Mouse (Mus musculus) ovary, adult 18-20 months (tissue): Measurements from ENCODE around the gene Mb.

Experiments
- DNase-seq: peaks from one replicate; pipeline ENCODE4 v3.0.0; 2022; ENCODE audit warnings: low spot score, mixed read lengths

Mb gene

DNA sequence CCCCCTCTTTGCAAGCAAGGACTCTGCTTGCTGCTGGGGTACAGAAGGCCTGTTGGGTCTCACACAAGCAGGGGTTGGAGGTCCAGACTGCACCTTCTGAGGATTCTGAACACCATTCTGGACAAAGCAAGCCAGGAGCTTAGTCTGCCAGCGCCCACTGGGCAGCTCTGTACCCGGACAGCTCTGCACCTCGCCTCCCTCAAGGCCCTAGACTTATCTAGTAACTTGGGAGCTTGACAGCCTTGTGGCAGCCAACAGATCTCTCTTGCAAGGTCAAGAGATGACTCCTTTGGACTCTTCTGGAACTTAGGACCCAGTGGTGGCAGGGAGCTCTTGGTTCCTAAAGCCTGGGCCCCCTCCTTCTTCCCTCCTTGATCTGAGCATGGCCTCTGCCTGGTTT, 23.4 kb downstream of the Mb start:
- no peak for DNase-seq

DNA sequence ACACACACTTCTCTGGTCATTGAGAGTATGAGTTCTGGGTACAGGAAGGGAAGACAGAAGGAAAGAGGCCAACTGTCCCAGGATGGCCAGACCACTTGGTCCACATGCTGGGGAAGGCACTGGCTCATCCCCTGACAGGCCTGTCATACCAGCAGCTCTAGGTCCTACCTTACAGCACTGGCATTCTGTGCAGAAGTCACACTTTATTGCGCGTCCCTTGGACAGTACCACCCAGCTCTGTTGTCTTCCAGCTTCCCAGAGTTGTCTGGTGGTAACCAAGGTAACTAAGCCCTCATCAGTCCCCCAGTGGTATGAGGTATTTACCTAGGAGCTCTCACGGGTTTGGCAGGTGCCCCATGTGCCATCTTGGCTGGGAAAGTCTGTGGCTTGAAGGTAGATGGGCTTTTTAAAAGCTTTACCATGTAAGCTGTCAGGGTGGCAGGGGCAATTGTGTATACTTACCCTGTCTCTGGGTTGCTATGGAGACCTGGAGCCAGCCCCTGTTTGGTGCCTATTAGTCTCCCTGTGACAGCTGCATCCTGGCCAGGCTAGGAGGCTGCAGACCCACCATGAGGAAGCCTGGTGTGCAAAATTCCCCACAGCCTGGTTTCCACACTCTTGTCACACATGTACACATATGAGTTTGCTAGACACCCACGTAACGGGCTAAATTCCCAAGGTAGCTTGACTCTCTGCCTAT, 24.4 kb downstream of the Mb start:
- no peak for DNase-seq

DNA sequence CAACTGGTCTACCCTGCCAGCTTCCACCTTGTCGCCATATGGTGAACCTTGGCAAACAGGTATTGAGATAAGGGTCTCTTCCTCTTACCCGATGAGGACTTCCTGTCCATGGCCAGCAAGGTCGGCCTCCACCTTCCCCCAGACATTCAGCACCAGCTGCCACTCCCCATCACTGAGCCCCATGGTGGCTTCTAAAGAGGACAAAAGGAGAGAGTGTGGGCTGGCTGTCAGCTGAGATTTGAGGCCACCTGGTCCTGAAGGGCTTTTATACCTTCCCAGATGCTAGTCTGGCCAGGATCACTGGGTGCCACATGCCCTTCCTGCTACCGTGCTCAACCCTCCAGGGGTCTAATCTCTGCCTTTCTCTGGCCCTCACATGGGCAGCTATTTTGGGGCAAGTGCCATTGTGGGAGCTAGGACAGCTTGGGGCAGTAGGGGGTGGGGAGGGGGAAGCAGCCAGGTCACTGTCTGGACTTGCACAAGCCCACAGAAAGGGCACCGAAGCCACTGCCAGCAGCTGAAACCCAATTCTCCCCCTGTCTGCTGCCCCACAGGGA, 28.0 kb downstream of the Mb start:
- DNase-seq, result no peak

DNA sequence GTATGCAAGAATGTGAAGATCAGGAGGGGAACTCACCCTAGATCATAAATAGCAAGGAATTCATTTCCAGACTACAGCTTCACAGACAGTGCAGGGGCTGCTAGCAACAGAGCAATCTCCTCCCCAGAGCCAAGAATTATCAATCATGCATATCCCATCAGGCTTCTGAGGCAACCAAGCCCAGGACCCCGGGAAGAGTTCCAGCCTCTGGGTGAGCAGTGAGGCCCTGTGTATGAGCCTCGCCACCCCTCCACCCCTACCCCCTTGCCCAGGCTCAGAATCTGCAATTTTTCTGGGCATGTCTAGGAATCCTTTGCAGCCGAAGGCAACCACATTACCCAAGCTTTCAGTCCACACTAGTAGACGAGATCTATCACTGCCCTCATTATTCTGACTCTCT, 28.6 kb downstream of the Mb start:
- DNase-seq, result no peak

DNA sequence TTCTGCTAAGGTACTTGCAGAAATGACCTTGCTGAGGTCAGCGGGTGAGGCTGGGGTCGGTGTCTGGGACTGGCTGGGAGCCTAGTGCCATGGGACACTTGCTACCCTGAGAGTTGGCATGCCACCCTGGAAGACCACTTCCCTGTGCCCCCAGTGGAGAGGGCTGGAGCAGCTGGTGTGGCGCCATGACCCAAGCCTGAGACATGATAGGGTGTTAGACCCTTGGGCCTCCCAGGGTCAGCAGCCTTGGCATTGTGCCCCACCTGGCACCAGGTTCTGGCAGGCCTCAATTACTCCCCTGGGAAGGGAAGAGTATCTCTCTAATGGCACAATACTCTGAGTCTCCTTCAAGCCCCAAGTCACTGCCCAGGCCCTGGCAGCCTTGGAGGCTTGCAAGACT, 29.4 kb downstream of the Mb start:
- no peak for DNase-seq

DNA sequence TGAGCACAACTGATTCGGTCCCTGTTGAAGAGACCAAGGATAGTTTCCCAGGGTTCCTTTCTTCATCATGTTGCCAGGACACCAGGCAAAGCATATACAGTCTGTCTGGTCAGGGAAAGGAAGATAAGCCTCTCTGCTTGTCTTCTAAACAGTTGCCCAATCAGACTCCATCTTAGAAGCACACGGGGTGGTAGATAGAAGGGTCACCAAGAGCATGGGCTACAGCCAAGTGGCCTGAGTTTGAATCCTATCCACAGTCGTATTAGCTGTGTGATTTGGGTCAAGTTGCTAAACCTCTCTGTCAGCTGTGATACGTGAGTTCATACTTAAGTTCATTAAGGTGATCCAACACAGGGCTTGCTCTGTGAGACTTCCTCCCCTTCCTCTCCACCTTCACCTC, 30.3 kb downstream of the Mb start:
- no peak for DNase-seq

DNA sequence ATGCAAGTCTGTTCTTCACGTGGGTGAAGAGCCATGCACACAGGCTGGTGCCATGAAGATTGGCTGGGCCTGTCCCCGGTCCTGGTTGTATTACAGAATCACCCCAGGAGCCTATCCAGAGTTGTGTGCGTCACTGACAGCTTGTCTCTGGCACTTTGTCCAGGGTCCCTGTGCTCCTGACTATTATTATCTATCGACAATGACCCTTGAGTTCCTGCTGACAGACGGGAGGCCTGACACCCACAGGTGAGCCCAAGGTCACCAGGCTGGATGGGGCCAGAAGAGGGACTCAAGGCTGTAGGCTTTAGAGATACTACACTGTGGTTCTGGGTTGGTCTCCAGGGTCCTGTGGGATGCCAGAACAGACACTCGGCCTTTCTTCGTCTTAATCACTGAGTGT, 30.9 kb downstream of the Mb start:
- DNase-seq, result no peak

DNA sequence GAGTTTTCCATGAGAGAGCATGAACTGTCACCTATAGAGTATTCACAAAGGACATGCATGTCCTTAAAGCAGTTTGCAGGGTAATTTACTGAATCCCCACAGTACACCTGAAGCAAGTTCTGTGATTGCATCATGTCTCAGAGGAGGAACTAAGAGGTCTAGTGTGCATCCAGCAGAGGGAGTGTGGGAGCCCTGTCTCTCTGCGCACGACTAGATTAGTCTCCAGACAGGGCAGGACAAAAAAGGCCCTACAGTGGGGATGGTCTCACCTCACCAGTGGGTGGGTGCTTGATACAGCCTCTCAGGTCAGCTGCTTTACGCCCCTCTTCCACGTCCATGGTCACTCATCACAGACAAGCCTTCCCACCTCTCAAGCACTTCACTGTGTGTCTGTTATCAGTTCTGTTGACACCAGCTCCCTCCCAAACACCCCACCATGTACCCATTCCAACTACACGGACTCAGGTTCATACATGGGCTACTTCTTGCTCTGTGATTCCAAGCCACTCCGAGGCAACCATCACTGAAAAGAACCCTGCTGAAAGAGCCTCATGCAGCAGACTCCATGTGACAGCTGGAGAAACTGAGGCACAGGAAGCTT, 31.6 kb downstream of the Mb start:
- no peak for DNase-seq

DNA sequence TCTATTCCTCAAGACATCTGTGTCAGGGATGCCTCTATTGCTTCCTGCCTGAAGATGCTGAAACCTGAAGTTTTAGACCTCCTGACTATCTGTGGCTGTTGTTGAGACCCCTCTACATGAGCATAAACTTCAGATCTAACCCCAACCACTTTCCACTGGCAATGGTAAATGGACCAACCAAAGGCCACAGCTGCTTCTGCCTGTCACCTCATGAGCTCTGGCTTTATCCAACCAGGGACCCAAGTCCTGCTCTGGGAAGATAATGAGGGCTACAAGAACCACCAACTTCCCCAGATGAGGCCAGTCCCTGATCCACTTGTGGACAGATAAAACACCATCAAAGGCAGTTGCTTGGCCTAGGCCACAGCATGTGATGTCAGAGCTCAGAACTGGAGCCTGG, 32.6 kb downstream of the Mb start:
- no peak for DNase-seq

DNA sequence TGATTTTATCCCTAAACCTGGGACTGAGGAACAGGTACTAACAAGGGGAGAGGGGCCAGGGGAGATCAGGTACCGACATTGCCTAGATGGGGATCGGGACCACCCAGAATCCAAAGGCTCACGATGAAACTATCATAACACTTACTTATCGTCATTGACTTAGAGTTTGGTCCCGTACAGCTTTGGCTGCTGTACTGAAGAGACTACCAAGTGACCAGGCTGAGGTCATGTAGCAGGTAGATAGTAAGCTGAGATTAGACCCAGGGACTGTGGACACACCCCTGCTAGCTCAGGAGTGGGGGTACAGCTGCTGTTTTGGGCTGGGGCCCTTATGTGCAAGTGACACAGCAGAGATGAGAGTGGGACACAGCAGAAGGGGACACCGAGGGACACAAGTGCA, 34.0 kb downstream of the Mb start:
- DNase-seq, result no peak

DNA sequence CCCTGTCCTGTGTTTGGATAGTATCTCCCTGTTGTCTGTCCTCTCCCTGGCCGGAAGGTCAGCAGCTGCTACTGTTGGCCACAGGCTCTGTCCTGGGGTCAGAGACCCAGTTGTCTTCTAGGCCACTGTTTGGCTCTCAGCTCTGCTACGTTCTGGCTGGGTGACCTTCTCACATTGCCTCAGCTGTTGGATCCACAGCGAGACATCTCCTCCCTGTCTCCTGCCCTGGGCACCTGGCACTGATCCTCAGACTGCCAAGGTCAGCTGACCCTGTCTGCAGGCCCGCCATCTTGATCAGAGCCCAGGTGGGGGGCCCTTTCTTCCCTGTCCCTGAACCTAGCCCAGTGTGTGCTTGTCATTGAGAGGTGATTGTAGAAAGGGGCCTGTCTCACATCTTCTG, 35.5 kb downstream of the Mb start:
- no peak for DNase-seq

DNA sequence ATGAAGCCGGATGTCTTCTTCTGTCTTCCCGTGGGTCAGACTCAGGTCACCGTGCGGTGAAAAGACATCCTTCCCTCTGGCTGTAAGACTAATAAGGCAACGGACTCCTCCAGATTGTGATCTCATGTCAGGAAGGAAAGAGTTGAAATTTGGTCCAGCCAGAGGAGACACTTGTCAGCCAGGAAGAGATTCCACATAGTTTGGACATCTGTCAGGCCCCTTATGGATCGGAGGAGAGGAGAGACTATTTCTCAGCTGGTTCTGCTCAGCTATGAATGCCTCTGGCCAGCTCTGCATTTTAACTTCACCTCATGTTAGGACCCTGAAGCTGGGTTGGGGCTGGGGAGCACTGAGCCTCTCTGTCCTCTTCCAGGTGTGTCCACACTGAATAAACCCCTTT, 36.0 kb downstream of the Mb start:
- no peak for DNase-seq

DNA sequence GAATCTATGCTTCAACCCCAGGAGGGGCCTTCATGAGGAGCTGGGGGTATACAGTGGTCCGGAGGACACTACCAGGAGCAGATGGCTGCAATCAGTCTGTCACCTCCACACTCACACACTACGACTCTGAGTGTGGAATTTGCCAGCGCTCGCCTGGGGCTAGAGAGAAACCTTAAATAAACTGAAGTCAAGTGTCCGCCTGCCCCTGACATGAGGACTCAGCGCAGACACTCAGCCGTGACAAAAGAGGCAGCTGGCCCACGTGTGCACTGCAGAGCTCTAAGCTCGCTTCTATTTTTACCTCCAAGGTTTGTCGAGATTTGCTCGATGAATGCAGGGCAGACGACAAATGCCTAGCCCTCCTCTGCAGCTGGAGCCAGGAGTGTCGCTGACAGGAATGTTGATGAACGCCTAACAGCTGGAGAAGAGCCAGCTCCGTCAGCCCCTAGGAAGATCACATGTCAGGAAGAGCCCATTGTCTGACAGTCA, 36.7 kb downstream of the Mb start:
- no peak for DNase-seq

DNA sequence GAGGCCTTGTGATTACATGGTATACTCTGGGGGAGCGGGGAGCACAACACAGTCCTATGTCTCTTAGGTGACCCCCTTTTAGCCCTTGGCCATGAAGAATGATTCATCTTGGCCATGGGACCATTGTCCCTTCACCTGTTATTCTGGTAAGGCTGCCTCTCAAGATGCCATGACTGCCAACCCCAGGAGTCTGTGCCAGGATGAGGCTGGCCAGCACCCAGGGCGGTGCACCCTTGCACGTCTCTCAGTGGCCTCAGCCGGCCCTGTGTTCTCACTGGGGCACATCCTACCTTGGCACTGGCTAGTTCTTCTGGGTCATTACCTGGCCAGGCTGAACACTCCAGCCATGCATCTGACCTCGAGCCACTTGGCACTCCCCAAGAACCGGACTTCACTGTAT, 41.6 kb downstream of the Mb start:
- no peak for DNase-seq

DNA sequence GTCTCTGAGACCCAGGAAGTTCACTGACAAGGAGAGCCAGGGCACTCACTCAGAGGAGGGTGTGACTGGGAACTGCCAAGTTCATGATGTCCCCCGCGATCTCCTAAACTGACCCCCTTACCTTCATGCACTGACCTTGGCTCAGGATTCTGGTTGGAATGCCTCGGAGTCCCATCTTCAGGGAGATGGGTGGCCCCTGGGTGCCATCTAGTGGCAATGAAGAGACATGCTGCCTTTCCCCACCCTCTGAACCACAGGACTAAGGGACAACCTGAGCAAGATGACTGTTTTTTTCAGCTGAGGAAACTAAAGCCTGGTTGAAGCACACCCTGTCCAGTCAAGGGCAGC, 46.6 kb downstream of the Mb start:
- peak; percentile 49 for DNase-seq

DNA sequence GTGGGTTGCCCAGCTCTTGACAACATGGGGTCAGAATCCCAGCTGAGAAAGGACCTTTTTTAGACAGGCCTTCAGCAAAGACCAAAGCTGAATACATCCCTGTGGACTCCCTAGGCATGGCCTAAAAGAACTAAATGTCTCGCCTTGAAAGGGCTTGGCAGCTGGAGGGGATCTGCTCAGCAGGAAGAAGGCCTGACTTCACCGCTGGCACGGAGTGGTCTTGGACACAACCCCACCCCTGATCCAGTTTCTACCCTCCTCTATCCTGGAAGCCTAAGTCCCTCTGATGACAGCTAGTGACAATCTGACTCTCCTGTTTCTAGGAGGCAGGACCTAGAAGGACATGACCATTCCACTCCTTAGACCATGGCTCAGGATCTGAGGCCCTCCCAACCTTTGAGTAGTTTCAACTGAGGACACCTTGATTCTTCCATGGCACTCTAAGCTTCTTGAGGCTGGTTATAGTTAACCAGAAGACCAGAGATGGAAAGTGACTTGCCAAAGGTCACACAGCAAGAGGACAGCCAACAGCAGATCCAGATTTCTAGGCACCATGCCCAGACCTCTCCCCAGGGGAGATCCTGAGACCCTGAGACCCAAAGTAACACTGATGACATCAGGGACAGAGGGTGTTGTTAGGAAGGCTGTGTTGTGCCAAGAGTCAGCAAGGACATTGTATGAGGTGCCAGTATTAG, 47.1 kb downstream of the Mb start:
- DNase-seq, result no peak

DNA sequence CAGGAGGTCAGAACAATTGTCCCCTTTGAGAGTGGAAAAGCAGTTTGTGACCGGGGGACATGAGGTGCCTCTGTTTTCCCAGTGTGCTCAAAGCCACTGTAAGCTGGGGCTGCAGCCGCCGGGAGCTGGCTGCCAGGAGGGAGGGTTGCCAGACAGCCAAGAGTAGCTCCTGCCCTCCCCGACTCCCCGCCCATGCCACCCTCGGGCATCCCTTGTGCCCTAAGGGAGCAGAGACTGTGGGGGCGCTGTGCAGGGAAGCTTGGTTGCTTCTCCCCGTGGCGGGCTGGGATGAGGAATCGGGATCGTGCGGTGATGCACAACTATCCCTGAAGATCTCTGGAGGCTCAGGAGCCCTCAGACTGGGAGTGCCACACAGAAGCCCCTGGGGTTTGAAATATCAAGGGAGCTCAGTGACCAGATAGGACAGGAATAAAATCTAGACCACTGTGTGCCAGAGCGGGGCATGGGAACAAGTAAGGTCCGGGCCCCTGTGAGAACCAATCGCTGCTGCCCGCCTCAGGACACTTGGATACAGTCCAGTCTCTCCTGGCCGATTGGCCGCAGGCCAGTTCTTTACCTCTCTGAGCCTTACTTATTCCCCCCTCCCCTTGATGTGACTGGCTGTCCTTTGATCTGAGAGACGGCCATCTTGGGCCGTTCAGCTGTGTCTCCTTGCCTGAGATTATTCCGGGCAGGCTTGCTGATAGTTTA, 51.4 kb downstream of the Mb start:
- peak; percentile 59 for DNase-seq

DNA sequence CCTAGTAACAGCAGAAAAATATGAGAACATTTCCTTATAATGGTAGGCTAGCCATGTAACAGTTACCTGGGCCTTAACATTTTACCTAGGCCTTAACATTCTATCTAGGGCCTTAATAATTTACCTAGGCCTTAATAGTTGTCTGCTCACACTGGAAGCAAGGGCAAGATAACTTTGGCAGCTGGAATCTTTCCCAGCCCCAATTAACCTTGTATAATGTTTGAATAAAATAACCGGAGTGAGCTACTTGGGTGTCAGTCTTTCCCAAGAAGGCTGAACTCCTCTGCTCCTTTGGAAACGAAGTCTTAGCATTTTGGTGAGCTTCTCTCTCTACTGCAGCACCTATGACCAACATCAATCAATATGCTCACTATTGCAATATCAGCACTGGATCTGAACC, 52.4 kb downstream of the Mb start:
- DNase-seq, result no peak

DNA sequence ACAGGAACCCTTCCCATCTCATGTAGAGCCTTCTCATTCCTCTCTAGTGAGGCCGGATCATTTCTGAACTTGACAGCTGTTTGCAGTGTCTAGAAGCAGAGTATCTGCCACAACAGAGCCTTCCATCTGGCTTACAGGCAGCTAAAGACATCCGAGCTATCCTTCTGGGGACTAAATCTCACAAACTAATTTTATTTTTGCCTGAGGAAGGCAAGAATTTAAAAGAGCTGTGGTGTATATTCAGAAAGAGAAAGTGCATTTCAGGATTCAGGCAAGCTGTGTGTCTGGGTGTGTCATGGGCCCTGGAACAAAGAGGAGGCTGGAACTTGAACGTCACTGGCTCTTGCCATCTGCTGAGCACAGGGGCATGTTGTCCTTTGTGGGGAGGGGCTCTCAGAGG, 56.1 kb downstream of the Mb start:
- DNase-seq, result no peak

DNA sequence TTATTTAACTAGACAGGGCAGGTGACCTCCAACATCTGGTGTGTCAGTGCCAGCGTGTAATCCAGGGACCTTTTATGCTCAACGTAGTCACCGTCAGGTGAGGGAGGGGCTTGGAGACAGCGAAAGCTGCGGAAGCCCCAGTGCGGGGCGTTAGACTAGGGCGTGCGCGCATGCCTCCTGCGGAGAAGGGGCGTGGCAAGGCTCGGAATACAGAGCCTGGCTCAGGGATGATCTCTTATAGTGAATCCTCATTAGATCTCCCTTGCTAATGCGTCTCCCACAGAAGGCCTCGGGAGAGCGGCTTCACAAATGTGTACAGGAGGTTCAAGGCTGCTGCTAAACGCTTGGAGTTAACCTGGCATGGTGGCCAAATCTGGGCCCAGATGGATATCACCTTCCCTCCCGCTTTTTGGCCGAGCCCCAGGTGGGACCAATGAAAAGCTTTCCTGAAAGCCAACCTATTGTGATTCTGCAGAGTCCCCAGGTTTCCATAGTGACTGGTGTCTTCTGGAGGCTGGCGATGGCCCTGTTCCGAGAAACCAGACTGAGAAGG, 62.9 kb downstream of the Mb start:
- peak; percentile 36 for DNase-seq

DNA sequence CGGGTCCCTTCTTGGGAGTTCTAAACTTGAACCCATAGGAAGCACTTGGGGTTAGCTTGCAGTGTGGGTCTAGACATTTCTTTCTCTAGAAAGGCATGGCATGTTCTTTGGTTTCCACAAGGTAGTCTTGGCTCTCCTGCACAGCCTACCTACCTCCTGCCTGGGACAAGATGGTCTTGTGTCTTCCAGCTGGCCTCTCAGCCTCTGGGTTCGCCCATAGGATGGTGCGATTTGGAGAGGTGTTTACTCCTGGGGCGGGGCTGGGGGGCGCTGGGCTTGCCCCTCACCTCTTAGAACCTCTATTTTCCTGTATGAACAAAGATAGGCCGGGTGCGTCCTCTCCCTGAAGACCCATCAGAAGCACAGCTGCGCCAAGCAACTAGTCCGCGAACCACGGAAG, 63.3 kb downstream of the Mb start:
- no peak for DNase-seq

DNA sequence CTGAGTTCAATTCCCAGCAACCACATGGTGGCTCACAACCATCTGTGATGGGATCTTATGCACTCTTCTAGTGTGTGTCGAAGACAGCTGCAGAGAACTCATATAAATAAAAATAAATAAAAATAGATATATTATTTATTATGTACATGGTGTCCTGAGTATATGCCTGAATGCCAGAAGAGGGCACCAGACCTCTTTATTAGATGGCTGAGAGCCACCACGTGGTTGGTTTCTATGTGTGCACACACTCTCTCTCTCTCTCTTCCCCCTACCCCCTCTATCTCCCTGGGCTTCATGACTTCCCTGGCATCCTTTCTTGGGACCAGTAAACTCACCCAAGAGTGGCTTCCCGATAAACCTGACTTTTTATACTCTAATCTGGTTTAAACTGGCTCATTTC, 67.7 kb downstream of the Mb start:
- no peak for DNase-seq
